Mouse (Mus musculus): ENCODE measurements at regions not wholly inside any gene's neighbourhood (a gene's known extent, or its start where the extent isn't known, plus 50 kb on each side); places are given as distances from the start of the nearest gene placed in this dataset.

- no peak for DNase-seq
These were observed 362.0 kb upstream of the Chd6 start for GRCm38 (mm10) chr2:161470844-161471243.

- DNase-seq: no peak
These were observed 361.1 kb upstream of the Chd6 start for GRCm38 (mm10) chr2:161470025-161470424.

GRCm38 (mm10) chr2:161467035-161467434 is 358.2 kb upstream of the Chd6 start:
- no peak for DNase-seq

GRCm38 (mm10) chr2:161460600-161460999 is 351.7 kb upstream of the Chd6 start:
- no peak for DNase-seq

GRCm38 (mm10) chr2:161454466-161454865 is 345.6 kb upstream of the Chd6 start:
- DNase-seq: no peak

- DNase-seq: no peak
These were observed 324.9 kb upstream of the Chd6 start for GRCm38 (mm10) chr2:161433816-161434215.

- no peak for DNase-seq
These were observed 320.4 kb upstream of the Chd6 start for GRCm38 (mm10) chr2:161429294-161429693.

- DNase-seq: no peak
These were observed 316.7 kb upstream of the Chd6 start for GRCm38 (mm10) chr2:161425587-161425986.

GRCm38 (mm10) chr2:161418062-161418461 is 309.2 kb upstream of the Chd6 start:
- DNase-seq: no peak

- no peak for DNase-seq
These were observed 307.5 kb upstream of the Chd6 start for GRCm38 (mm10) chr2:161416218-161416927.

- DNase-seq: no peak
These were observed 299.4 kb upstream of the Chd6 start for GRCm38 (mm10) chr2:161408306-161408705.

GRCm38 (mm10) chr2:161405847-161406384 is 297.0 kb upstream of the Chd6 start:
- no peak for DNase-seq

- no peak for DNase-seq
These were observed 289.2 kb upstream of the Chd6 start for GRCm38 (mm10) chr2:161398061-161398460.

GRCm38 (mm10) chr2:161390954-161391690 is 282.2 kb upstream of the Chd6 start:
- no peak for DNase-seq

- DNase-seq: no peak
These were observed 280.5 kb upstream of the Chd6 start for GRCm38 (mm10) chr2:161389318-161389835.

GRCm38 (mm10) chr2:161387054-161387453 is 278.2 kb upstream of the Chd6 start:
- DNase-seq: no peak

GRCm38 (mm10) chr2:161382411-161382810 is 273.5 kb upstream of the Chd6 start:
- DNase-seq: no peak

- no peak for DNase-seq
These were observed 269.4 kb upstream of the Chd6 start for GRCm38 (mm10) chr2:161378313-161378712.

GRCm38 (mm10) chr2:161362325-161362724 is 253.4 kb upstream of the Chd6 start:
- no peak for DNase-seq

- no peak for DNase-seq
These were observed 240.2 kb upstream of the Chd6 start for GRCm38 (mm10) chr2:161349110-161349509.

GRCm38 (mm10) chr2:161344018-161344417 is 235.1 kb upstream of the Chd6 start:
- DNase-seq: no peak

GRCm38 (mm10) chr2:161342648-161343047 is 233.8 kb upstream of the Chd6 start:
- no peak for DNase-seq

GRCm38 (mm10) chr2:161341368-161341891 is 232.6 kb upstream of the Chd6 start:
- no peak for DNase-seq

- no peak for DNase-seq
These were observed 231.4 kb upstream of the Chd6 start for GRCm38 (mm10) chr2:161340291-161340690.
